Mouse (Mus musculus): Measurements from ENCODE around the gene Prdm15.

GRCm38 (mm10) chr16:97763061-97763989 lies 88.3 kb downstream of the Prdm15 start, which contains the start of gene Ripk4:
- no peak for TF ChIP-seq CHD2 (IDR thresholded peaks at IDR 0.05; ENCODE audit: low read depth, low read length)
- no peak for TF ChIP-seq MAFK (IDR thresholded peaks at IDR 0.05; ENCODE audit: insufficient read depth, low read depth, low read length)
- no peak for TF ChIP-seq ZC3H11A (IDR thresholded peaks at IDR 0.05; ENCODE audit: borderline replicate concordance, low read depth, low read length)
